Mouse (Mus musculus) right cerebral cortex, postnatal 4 days (tissue): ENCODE measurements at regions not wholly inside any gene's neighbourhood (a gene's known extent, or its start where the extent isn't known, plus 50 kb on each side); places are given as distances from the start of the nearest gene placed in this dataset.
"Not testable (repeated sequence)": the region's sequence is repeated elsewhere in the genome, so short reads cannot be mapped to it uniquely, and the experiment has no call there.

Experiments used
- DNase-seq: peaks from one replicate; pipeline ENCODE4 v3.0.0-alpha.2; 2022

GRCm38 (mm10) chr10:14333344-14333743 is 212.1 kb downstream of the Adgrg6 start:
- no peak for DNase-seq

- DNase-seq: peak; percentile 16
Observed at GRCm38 (mm10) chr10:14332688-14333117, 212.8 kb downstream of the Adgrg6 start.

- DNase-seq: no peak
Observed at GRCm38 (mm10) chr10:14328846-14329245, 216.6 kb downstream of the Adgrg6 start.

- no peak for DNase-seq
Observed at GRCm38 (mm10) chr10:14326229-14326628, 219.2 kb downstream of the Adgrg6 start.

DNA sequence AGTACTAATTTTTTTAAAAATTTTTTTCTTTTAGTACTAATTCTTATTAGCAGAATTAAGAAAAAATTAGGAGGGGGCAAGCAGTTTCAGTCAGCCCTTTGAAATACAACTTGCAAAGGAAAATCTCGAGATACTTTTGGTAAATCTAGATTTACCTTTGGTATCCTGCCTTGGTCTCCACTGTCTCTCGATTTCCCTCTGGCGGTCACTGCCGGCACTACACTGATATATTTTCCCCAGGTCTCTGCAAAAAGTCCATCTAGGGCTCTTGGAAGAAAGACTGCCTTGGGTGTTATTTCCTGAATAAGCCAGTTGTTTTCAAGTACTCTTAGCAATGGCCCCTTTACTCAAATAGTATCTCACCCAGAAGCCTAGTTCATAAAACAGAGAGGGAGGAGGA is 224.0 kb downstream of the Adgrg6 start:
- DNase-seq: peak; percentile 91

DNA sequence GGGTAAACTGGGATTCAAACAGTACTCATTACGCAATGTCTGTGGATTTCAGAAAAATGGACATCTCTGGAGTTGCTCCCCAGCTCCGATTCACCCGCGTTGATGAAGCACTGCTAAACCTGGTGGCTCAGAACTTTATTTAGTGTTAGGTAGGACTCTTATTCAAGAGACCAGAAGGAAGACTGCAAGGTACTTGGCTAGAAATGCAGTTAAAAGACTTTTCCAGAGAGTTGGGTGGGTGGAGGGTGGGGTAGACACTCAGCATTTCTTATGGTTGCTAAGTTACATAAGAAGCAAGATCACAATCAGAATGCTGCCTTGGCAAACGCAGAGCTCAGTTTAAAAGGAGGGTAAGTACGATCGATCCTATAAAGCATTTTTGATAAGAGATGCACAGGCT is 230.2 kb downstream of the Adgrg6 start:
- DNase-seq: no peak

DNA sequence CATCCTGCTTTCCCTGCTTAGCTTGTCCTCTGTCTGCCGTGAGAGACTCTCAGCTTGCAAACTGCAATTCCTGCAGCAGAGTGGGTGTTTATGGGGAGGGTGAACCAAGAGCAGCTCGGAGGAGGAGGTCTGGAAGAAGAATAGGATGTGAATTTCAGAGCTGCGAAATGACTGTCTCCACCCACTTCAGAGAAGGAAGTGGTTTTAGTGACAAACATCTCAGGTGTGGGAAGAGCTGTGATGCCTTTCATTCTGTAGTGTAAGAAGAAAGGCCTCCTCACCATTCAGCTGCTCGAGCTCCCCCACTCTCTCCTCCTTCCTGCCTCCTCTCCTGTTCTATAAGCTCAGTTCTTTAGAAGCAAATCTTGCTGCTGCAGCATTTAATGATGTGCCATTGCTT is 230.9 kb downstream of the Adgrg6 start:
- DNase-seq: no peak

DNA sequence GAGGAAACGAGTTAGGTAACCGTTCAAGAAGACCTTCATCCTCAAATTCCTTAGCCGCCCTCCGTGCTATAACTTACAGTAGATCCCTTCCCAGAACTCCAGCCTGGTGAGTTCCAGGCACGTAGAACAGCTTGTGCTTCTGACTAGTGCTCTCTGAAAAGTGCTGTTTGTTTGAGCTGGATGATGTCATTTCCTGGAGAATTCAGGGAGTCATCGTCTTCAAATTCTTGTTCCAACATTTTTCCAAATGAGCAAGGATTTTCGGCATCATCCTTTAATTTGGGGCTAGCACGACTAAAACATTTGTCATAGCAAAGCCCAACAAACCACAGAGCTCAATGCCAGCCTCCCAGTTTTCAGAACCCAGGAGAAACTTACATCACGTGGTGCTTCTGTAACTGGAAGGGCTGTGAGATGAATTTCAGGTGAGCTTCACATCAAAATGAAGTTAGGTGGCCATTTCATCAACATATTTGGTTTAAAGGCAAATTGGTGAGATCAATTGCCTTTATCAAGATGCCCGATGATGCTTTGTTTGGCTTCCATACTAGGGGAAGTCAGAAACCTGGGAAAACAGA is 231.4 kb downstream of the Adgrg6 start:
- no peak for DNase-seq

DNA sequence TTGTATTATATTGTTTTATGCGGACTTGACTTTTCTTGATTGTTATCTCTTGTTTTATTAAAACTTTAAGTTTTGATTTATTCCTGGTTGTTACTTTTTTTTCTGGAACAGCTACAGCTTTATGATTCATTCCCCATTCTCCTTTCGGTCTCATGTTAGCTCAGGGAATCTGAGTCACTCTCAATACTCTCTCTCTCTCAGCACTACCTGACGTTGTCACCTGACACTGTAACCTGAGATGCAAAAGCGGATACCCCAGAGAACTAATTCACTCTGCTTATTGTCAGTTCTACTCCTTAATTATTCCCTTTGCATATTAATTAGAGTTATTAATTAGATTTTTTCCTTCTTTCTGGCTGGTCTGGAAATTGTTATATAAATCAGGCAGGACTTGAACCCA is 232.5 kb downstream of the Adgrg6 start:
- no peak for DNase-seq

DNA sequence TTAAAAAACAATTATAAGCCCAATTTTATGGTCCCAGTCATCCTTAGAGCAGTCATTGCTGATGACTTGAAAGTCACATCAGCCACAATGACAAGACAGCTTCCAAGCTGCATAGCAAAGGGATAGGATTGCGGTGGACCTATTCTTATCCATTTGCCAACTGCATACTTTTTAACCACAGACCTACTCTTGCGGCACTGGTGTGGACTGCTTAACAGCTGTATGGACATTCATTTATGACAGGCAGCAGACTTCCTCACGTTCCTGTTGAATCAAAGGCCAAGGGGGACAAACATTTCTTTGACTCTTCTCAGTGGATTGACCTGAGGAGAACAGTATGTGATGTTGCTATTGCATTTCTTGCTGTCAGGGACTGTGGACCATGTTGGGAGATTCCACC is 233.5 kb downstream of the Adgrg6 start:
- DNase-seq: no peak

DNA sequence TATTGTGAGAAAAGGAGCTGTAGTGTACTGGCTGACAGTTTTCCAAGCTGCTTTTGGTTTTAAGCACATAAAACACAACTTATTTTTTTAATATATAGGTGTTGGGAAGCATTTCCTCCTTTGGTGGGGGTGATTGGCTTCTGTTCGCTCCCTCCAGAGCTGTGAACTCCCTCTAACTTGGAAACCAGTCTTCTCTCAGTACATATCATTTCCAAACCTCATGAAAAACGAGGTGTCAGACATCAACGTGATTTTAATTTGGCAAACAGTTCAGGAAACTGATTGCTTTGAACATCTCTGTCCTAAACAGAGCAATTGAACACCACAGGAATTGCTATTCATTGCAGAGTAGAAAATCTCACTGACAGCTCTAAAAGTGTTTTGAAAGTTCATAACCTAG is 238.6 kb downstream of the Adgrg6 start:
- DNase-seq: no peak

GRCm38 (mm10) chr10:14303476-14303875 is 242.0 kb downstream of the Adgrg6 start:
- DNase-seq: no peak

DNA sequence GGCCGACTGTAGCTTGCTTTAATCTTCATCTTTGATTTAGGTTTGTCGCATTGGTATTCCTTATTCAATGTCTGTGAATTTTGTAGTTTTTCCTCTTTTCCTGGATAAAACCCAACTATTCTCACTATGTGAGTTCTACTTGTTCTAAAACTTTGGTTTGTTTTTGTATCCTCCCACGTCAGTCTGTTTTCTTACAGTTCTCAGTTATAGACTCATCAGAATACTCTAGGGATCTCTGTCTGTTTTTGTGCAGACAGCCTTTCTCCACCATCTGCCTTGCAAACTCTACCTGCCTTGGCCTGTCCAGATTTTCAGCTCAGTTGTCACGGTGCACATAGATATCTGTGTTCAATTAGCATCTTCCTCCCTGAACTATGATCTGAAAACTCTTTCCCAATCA is 249.3 kb downstream of the Adgrg6 start:
- DNase-seq: no peak

GRCm38 (mm10) chr10:14292701-14293100 is 252.8 kb downstream of the Adgrg6 start:
- not testable (repeated sequence) for DNase-seq

DNA sequence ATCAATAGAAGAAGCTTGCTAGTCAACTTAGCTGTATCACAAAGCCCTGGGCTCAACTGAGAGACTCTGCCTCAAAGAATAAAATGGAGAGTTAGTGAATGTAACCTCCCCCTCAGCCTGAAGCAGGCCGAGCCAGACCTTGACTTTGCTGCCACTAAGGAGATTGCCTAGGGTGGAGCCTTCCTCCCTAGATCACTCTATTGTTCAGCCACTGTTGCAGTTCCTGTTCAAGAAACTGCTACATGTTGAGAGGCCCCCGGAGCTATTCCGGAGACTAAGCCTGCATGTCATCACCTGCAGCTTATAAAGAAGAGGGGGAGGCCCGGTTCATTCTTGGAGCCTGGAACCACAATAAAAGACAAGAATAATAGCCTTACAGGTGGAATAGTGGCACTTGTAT is 257.9 kb downstream of the Adgrg6 start:
- no peak for DNase-seq

- no peak for DNase-seq
Observed at GRCm38 (mm10) chr10:14276631-14277030, 268.8 kb downstream of the Adgrg6 start.

DNA sequence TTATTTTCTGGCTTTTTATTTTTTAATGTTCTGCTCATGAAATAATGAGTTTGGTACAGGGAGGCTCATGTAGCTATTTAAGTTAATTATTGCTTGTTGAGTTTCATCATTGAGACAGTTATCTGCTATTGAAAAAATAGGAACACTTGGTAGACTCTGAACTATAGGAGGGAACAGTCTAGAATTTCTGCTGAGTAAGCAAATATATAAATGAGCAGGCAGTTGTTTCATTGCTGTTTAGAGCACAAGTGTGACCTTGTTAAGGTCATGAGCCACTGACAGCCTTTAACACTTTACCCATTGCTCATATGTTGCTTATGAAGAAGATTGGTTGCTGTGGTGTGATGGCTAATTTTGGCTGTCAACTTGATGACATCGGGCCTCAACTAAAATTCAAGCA is 270.0 kb downstream of the Adgrg6 start:
- DNase-seq: no peak

DNA sequence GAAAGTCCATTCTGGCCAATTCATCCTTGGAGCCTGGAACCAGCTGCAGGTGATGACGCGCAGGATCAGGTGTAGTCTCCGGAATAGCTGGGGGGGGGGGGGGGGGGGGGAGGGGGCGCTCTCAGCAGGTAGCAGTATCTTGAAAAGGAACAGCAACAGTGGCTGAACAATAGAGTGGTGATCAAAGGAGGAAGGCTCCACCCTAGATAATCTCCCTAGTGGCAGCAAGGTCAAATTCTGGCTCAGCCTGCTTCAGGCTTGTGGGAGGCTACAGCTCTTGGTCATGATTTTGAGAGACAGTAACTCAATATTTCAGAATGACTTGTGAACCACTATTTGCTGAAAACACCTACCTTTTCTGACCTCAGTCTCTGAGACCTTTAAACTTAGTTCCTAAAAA is 275.5 kb downstream of the Adgrg6 start:
- DNase-seq: no peak

- DNase-seq: no peak
Observed at GRCm38 (mm10) chr10:14267641-14268040, 277.8 kb downstream of the Adgrg6 start.

GRCm38 (mm10) chr10:14239670-14240069 is 273.8 kb downstream of the Hivep2 start:
- no peak for DNase-seq

- no peak for DNase-seq
Observed at GRCm38 (mm10) chr10:14234896-14235604, 269.2 kb downstream of the Hivep2 start.

- no peak for DNase-seq
Observed at GRCm38 (mm10) chr10:14234005-14234602, 268.2 kb downstream of the Hivep2 start.

DNA sequence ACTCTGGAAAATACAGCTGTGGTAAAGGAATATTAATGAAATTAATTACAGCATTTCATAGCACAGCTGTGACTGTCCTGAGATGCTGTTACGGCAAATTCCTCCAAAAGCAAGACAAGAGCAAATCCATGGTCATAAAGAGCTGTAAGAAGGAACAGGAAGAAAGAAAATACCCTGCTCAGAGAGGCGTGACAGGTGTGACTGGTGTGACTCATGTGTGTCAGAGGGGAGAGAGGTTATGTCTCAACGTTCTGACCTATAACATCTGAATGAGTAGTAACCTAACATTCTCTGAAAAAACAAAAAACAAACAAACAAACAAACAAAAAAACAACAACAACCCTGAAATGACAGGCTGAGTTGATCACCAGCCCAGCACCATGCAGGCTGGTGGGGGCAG is 267.5 kb downstream of the Hivep2 start:
- no peak for DNase-seq

DNA sequence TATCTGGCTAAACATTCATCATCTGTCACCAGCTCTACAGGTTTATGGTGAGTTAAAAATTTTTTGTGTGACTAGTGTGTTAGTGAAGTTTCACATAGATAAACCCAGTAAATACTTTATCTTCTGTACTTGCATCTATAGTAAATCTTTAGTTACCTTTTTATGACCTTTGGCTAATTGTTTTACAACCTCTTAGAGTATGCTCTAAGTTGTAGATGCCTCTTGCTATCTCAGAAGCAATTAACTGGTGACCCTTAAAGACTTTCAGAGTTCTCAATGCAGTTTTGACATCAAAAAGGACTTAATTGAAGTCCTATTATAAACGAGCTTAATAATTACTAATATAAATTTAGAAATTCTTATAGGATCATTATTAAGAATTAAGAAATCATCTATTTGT is 265.6 kb downstream of the Hivep2 start:
- no peak for DNase-seq

- DNase-seq: no peak
Observed at GRCm38 (mm10) chr10:14217284-14217683, 251.4 kb downstream of the Hivep2 start.
